Mouse (Mus musculus): ENCODE measurements around the gene Dohh. TPM values are rescaled to one million over a fixed set of nuclear protein-coding genes. Genes with fewer than 3 reads are reported as not detected.

Gene Dohh
- total RNA-seq, 2 experiments from 2014 or later = 52.0 to 56.2 TPM

GRCm38 (mm10) chr10:81356352-81356990 is 27.8 kb upstream of the Dohh start:
- DNase-seq (ENCODE audit: low spot score) = no peak
- intact Hi-C loops (cut with DNase I) = no loop called here

GRCm38 (mm10) chr10:81356991-81357844 is 27.0 kb upstream of the Dohh start, which contains the start of gene Mfsd12:
TSS of gene Mfsd12 (plus strand) at chr10:81357491.
- intact Hi-C loops (cut with DNase I) = no loop called here
- peak; percentile 87 for DNase-seq (ENCODE audit: low spot score)

- no peak for DNase-seq (ENCODE audit: low spot score)
- intact Hi-C loops (cut with DNase I) = no loop called here
Observed at GRCm38 (mm10) chr10:81358209-81358608, 26.0 kb upstream of the Dohh start.

- no peak for DNase-seq (ENCODE audit: low spot score)
- intact Hi-C loops (cut with DNase I) = no loop called here
Observed at GRCm38 (mm10) chr10:81358841-81359240, 25.4 kb upstream of the Dohh start.

- DNase-seq (ENCODE audit: low spot score) = no peak
- intact Hi-C loops (cut with DNase I) = no loop called here
Observed at GRCm38 (mm10) chr10:81360721-81361120, 23.5 kb upstream of the Dohh start.

GRCm38 (mm10) chr10:81362336-81362949 is 21.8 kb upstream of the Dohh start:
- no peak for DNase-seq (ENCODE audit: low spot score)
- intact Hi-C loops (cut with DNase I) = no loop called here

- intact Hi-C loops (cut with DNase I) = no loop called here
Observed at GRCm38 (mm10) chr10:81363436-81364346, 20.5 kb upstream of the Dohh start.

GRCm38 (mm10) chr10:81364666-81365065 is 19.6 kb upstream of the Dohh start:
- intact Hi-C loops (cut with DNase I) = no loop called here
- DNase-seq (ENCODE audit: low spot score) = no peak

More at GRCm38 (mm10) chr10:81363436-81364346, 20.5 kb upstream of the Dohh start:
- no peak for DNase-seq (ENCODE audit: low spot score)

GRCm38 (mm10) chr10:81365073-81365472 is 19.2 kb upstream of the Dohh start:
- intact Hi-C loops (cut with DNase I) = no loop called here
- DNase-seq (ENCODE audit: low spot score) = no peak

- intact Hi-C loops (cut with DNase I) = no loop called here
Observed at GRCm38 (mm10) chr10:81365672-81366476, 18.4 kb upstream of the Dohh start, which contains the start of gene 4930404N11Rik. TSS of gene 4930404N11Rik (minus strand) at chr10:81365816.

GRCm38 (mm10) chr10:81366477-81367206 is 17.6 kb upstream of the Dohh start:
- intact Hi-C loops (cut with DNase I) = no loop called here
- no peak for DNase-seq (ENCODE audit: low spot score)

More at GRCm38 (mm10) chr10:81365672-81366476, 18.4 kb upstream of the Dohh start, which contains the start of gene 4930404N11Rik:
- no peak for DNase-seq (ENCODE audit: low spot score)

GRCm38 (mm10) chr10:81367207-81367495 is 17.1 kb upstream of the Dohh start:
- intact Hi-C loops (cut with DNase I) = no loop called here
- no peak for DNase-seq (ENCODE audit: low spot score)

- intact Hi-C loops (cut with DNase I) = no loop called here
Observed at GRCm38 (mm10) chr10:81375322-81375721, 8.9 kb upstream of the Dohh start.

GRCm38 (mm10) chr10:81376561-81377361 is 7.5 kb upstream of the Dohh start:
- intact Hi-C loops (cut with DNase I) = no loop called here

More at GRCm38 (mm10) chr10:81375322-81375721, 8.9 kb upstream of the Dohh start:
- DNase-seq (ENCODE audit: low spot score) = no peak

GRCm38 (mm10) chr10:81377362-81377664 is 6.9 kb upstream of the Dohh start:
- intact Hi-C loops (cut with DNase I) = no loop called here
- DNase-seq (ENCODE audit: low spot score) = no peak

More at GRCm38 (mm10) chr10:81376561-81377361, 7.5 kb upstream of the Dohh start:
- DNase-seq (ENCODE audit: low spot score) = no peak

- intact Hi-C loops (cut with DNase I) = no loop called here
- no peak for DNase-seq (ENCODE audit: low spot score)
Observed at GRCm38 (mm10) chr10:81377793-81378552, 6.3 kb upstream of the Dohh start, which contains the start of gene Fzr1. TSS of gene Fzr1 (minus strand) at chr10:81378516.

Data from heart, postnatal 25 days (tissue).